Mouse (Mus musculus) liver, embryonic 14.5 days (tissue): Measurements from ENCODE around the gene Fcgr4.

ENCODE experiments used
- CTCF ChIP-seq: IDR thresholded peaks from 2 replicates; pipeline ENCODE4 v1.5.1; 2016; ENCODE audit warnings: antibody characterized with exemption, low read depth, control low read depth
- EP300 ChIP-seq: IDR thresholded peaks from 2 replicates; pipeline ENCODE4 v1.6.1; 2016; ENCODE audit warnings: antibody characterized with exemption, low read depth

GRCm38 (mm10) chr1:170989656-170990055 is 29.1 kb upstream of the Fcgr4 start:
- TF ChIP-seq CTCF (no peak), EP300 (no peak)
